13 mouse cellular contexts compared by ENCODE assay signal in the genomic region with DNA sequence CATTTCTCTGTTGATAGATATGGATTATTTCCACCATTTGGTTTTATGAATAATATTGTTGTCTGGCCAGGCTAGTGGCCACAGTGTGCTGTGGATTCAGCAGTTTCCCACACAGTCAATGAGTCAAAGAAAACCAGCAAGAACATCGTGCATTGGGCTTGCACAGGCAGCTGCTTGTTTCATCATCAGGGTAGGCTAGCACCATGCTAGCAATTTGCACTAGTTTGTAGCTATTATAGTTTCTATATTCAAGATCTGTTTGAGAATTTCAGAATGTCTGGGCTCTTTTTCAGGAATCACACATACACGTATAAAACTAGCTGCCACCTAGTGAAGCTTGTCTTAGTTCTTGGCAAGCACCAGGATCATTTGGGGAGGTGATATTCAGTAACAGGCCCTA. TPM values are rescaled to one million over a fixed set of nuclear protein-coding genes. Genes with fewer than 3 reads are reported as not detected.
"Had no signal": no experiment of that assay in that cellular context is flagged by ENCODE, and none has a peak within 500 bp of the region (broad histone marks: within the 10 kb centered on the region; RNA-seq: fewer than 3 reads in every experiment).

No protein-coding gene starts in this region.

- H3K4me3 ChIP-seq: limb, embryonic 13.5 days; megakaryocyte, embryonic 14.5 days; midbrain, embryonic 15.5 days; neural tube, embryonic 13.5 days had no signal

- H3K27me3 ChIP-seq: limb, embryonic 13.5 days; midbrain, embryonic 15.5 days; neural tube, embryonic 13.5 days had no signal

- H3K27ac ChIP-seq: limb, embryonic 13.5 days; liver, embryonic 14.5 days; midbrain, embryonic 15.5 days; neural tube, embryonic 13.5 days had no signal

- DNase-seq: left cerebral cortex, postnatal 4 days; lung, adult 2 months; lung, postnatal 36 days; retina, postnatal 1 day; right cerebral cortex, postnatal 14 days; thymus, postnatal 36 days had no signal

- H3K36me3 ChIP-seq: limb, embryonic 13.5 days; midbrain, embryonic 15.5 days; neural tube, embryonic 13.5 days had no signal

RNA-seq across cellular contexts. Expression of a gene that starts 21.6 kb away (rescaled TPM):
- total RNA-seq: liver, adult 2 months; monocyte, adult 5-6 weeks had no signal
- polyA plus RNA-seq: liver, adult 2 months had no signal
